Mouse (Mus musculus): ENCODE measurements at regions not wholly inside any gene's neighbourhood (a gene's known extent, or its start where the extent isn't known, plus 50 kb on each side); places are given as distances from the start of the nearest gene placed in this dataset.

DNA sequence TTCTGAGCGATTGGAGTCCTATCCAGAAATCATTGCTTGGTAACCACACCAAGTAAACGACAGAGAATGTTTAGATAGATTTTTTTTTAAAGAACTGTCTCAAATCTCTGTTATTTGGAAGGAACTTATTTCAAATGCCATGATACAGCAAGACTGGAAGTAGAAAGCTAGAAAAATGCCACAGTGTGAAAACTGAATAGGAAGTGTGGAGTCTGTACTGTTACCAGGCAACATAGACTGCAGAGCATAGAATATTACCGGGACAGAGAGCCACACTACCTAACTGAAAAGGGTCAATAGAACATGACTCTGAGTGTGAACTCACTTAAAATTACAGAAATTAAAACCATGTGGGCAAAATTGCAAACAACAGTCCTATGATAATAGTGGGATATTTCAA lies 52.4 kb upstream of the Adcy1 start:
- ATAC-seq (replicated peaks; ENCODE audit: insufficient number of reproducible peaks, low FRiP score, low TSS enrichment, low read depth) = no peak
- H3K4me3 ChIP-seq (ENCODE audit: low read depth, low read length) = no peak overlapping the region
- WGBS = 77% methylated on average over 3 of the region's 3 CpGs

DNA sequence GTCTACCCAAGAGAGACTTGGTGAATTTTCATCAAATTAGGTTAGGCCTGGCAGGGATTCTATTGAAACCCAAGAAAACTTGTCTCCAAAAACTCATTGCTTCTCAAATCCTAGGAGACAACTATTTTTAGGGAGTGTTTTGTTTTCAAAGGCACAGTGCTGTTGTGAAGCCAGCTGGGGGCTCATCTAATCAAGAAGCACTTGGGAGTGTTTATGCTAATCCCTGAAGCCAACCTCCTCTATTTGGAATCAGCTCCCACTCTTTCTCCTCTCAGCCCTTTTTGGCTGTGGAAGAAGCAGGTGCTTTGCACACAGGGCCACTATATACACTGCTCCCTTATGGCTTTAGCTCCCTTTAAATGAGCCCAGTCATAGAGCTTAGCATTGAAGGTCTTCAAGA lies 64.0 kb upstream of the Adcy1 start:
- Histone ChIP-seq H3K27ac (replicated peaks; ENCODE audit: low read depth, low read length) (no peak overlapping the region), H3K27me3 (ENCODE audit: control insufficient read depth, insufficient read depth, low read length) (no peaks in the 10 kb centered on the region), H3K4me3 (ENCODE audit: low read depth, low read length) (no peak overlapping the region), H3K9ac (replicated peaks; ENCODE audit: low read length) (no peak overlapping the region), H3K36me3 (replicated peaks; ENCODE audit: control insufficient read depth, insufficient read depth, low read depth, low read length) (no peaks in the 10 kb centered on the region), H3K4me1 (ENCODE audit: control insufficient read depth, insufficient read depth, low read length) (no peaks in the 10 kb centered on the region), H3K4me2 (ENCODE audit: low read depth, low read length) (no peak overlapping the region), H3K9me3 (replicated peaks; ENCODE audit: control insufficient read depth, low read length) (no peaks in the 10 kb centered on the region)
- DNase-seq (ENCODE audit: low spot score) (no peak), ATAC-seq (replicated peaks; ENCODE audit: insufficient number of reproducible peaks, low FRiP score, low TSS enrichment, low read depth) (no peak)

More for the DNA sequence above, 52.4 kb upstream of the Adcy1 start:
- Histone ChIP-seq H3K9me3 (replicated peaks; ENCODE audit: control insufficient read depth, low read length) (no peaks in the 10 kb centered on the region), H3K36me3 (replicated peaks; ENCODE audit: control insufficient read depth, insufficient read depth, low read depth, low read length) (no peaks in the 10 kb centered on the region), H3K4me2 (ENCODE audit: low read depth, low read length) (no peak overlapping the region), H3K27ac (replicated peaks; ENCODE audit: low read depth, low read length) (no peak overlapping the region), H3K27me3 (ENCODE audit: control insufficient read depth, insufficient read depth, low read length) (no peaks in the 10 kb centered on the region), H3K9ac (replicated peaks; ENCODE audit: low read length) (no peak overlapping the region), H3K4me1 (ENCODE audit: control insufficient read depth, insufficient read depth, low read length) (no peaks in the 10 kb centered on the region)
- DNase-seq (ENCODE audit: low spot score) = no peak

DNA sequence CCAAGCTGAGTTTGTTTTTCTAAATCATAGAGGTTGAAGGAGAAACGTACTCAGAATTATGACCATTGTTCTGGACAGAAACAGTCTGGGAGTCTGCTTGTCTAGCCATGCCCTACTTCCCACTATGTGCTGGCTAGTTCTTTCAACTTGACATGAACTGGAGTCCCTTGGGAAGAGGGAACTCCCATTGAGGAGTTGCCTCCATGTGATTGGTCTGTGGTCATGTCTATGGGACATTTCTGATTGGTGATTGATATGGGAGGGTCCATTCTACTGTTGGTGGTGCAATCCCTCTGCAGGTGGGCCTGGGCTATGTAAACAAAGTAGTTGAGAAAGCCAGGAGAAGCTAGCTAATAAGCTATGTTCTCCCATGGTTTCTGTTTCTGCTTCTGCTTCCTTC lies 64.5 kb upstream of the Adcy1 start:
- DNase-seq (ENCODE audit: low spot score) = no peak
- H3K4me1 ChIP-seq (ENCODE audit: control insufficient read depth, insufficient read depth, low read length) = no peaks in the 10 kb centered on the region
- H3K4me2 ChIP-seq (ENCODE audit: low read depth, low read length) = no peak overlapping the region
- H3K27me3 ChIP-seq (ENCODE audit: control insufficient read depth, insufficient read depth, low read length) = no peaks in the 10 kb centered on the region
- no peaks in the 10 kb centered on the region for H3K36me3 ChIP-seq (replicated peaks; ENCODE audit: control insufficient read depth, insufficient read depth, low read depth, low read length)
- ATAC-seq (replicated peaks; ENCODE audit: insufficient number of reproducible peaks, low FRiP score, low TSS enrichment, low read depth) = no peak
- no peak overlapping the region for H3K27ac ChIP-seq (replicated peaks; ENCODE audit: low read depth, low read length)
- H3K9ac ChIP-seq (replicated peaks; ENCODE audit: low read length) = no peak overlapping the region
- H3K9me3 ChIP-seq (replicated peaks; ENCODE audit: control insufficient read depth, low read length) = no peaks in the 10 kb centered on the region
- 58% methylated on average over 1 of the region's 1 CpGs for WGBS
- no peak overlapping the region for H3K4me3 ChIP-seq (ENCODE audit: low read depth, low read length)

DNA sequence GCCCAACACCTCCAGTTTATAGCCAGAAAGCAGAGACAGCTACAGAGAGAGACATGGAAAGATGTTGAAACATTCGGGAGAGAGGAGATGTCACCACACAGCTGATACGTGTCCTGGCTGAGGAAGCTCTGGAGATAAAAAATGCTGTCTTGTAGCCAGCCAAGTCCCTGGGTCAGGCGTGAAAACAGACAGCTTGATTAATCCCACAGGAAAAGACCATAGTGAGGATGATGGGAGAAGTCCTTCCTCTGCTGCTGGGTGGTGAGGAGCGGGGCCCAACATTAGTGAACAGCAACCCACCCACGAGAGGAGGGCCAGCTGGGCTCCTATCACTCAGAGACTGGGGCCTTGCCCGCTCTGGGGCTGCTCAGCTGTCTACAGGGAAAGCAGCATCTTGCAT lies 65.8 kb upstream of the Adcy1 start:
- 84% methylated on average over 6 of the region's 6 CpGs for WGBS
- H3K4me2 ChIP-seq (ENCODE audit: low read depth, low read length) = no peak overlapping the region
- no peaks in the 10 kb centered on the region for H3K27me3 ChIP-seq (ENCODE audit: control insufficient read depth, insufficient read depth, low read length)
- H3K27ac ChIP-seq (replicated peaks; ENCODE audit: low read depth, low read length) = no peak overlapping the region
- DNase-seq (ENCODE audit: low spot score) (no peak), ATAC-seq (replicated peaks; ENCODE audit: insufficient number of reproducible peaks, low FRiP score, low TSS enrichment, low read depth) (no peak)
- H3K9me3 ChIP-seq (replicated peaks; ENCODE audit: control insufficient read depth, low read length) = no peaks in the 10 kb centered on the region
- H3K4me1 ChIP-seq (ENCODE audit: control insufficient read depth, insufficient read depth, low read length) = no peaks in the 10 kb centered on the region
- H3K9ac ChIP-seq (replicated peaks; ENCODE audit: low read length) = no peak overlapping the region
- no peak overlapping the region for H3K4me3 ChIP-seq (ENCODE audit: low read depth, low read length)
- no peaks in the 10 kb centered on the region for H3K36me3 ChIP-seq (replicated peaks; ENCODE audit: control insufficient read depth, insufficient read depth, low read depth, low read length)

DNA sequence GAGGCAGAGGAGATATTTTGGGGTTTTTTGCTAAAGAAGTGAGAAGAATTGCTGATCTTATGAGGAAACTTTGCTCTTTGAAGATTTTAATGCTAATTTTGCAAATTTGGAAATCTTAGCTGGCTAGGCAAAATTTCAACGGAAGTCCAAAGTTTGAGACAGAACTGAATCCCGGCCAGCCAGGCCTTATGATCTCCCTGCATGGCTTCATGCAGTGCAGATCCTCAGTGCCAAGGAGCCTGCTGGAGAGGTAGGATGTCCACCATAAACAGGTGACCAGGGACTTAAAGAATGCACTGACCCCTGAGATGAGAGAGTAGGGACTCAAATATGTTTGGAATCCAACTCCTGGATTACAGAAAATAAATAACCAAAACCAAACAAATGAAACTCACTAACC lies 69.6 kb upstream of the Adcy1 start:
- H3K9me3 ChIP-seq (replicated peaks; ENCODE audit: control insufficient read depth, low read length) = no peaks in the 10 kb centered on the region
- H3K36me3 ChIP-seq (replicated peaks; ENCODE audit: control insufficient read depth, insufficient read depth, low read depth, low read length) = no peaks in the 10 kb centered on the region
- no peak overlapping the region for H3K9ac ChIP-seq (replicated peaks; ENCODE audit: low read length)
- no peak overlapping the region for H3K27ac ChIP-seq (replicated peaks; ENCODE audit: low read depth, low read length)
- no peak overlapping the region for H3K4me3 ChIP-seq (ENCODE audit: low read depth, low read length)
- 90% methylated on average over 2 of the region's 2 CpGs for WGBS
- ATAC-seq (replicated peaks; ENCODE audit: insufficient number of reproducible peaks, low FRiP score, low TSS enrichment, low read depth) = no peak
- no peak for DNase-seq (ENCODE audit: low spot score)
- H3K4me1 ChIP-seq (ENCODE audit: control insufficient read depth, insufficient read depth, low read length) = no peaks in the 10 kb centered on the region
- no peak overlapping the region for H3K4me2 ChIP-seq (ENCODE audit: low read depth, low read length)
- H3K27me3 ChIP-seq (ENCODE audit: control insufficient read depth, insufficient read depth, low read length) = no peaks in the 10 kb centered on the region

DNA sequence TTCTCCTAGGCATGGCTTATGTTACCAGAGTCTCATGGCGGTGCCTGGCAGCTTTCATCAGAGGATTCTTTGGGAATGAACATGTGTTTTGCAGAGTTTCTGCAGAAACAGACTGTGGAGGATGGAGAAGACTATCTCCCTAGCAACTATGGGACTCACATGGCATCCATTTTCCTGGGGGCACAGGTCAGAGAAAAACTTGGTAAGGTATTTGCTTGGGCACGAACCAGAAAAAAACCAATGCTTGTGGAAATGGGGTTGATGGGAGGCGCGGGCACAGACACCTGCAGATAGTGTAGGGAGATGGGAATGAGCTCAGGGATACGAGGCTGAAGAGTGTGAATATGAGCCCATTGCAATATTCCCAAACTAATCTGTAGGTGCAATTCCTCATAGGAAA lies 71.7 kb upstream of the Adcy1 start:
- Histone ChIP-seq H3K27ac (replicated peaks; ENCODE audit: low read depth, low read length) (no peak overlapping the region), H3K27me3 (ENCODE audit: control insufficient read depth, insufficient read depth, low read length) (no peaks in the 10 kb centered on the region), H3K9me3 (replicated peaks; ENCODE audit: control insufficient read depth, low read length) (no peaks in the 10 kb centered on the region), H3K9ac (replicated peaks; ENCODE audit: low read length) (no peak overlapping the region), H3K4me1 (ENCODE audit: control insufficient read depth, insufficient read depth, low read length) (no peaks in the 10 kb centered on the region), H3K4me2 (ENCODE audit: low read depth, low read length) (no peak overlapping the region), H3K36me3 (replicated peaks; ENCODE audit: control insufficient read depth, insufficient read depth, low read depth, low read length) (no peaks in the 10 kb centered on the region), H3K4me3 (ENCODE audit: low read depth, low read length) (no peak overlapping the region)
- WGBS = 72% methylated on average over 5 of the region's 5 CpGs
- no peak for ATAC-seq (replicated peaks; ENCODE audit: insufficient number of reproducible peaks, low FRiP score, low TSS enrichment, low read depth)
- no peak for DNase-seq (ENCODE audit: low spot score)

DNA sequence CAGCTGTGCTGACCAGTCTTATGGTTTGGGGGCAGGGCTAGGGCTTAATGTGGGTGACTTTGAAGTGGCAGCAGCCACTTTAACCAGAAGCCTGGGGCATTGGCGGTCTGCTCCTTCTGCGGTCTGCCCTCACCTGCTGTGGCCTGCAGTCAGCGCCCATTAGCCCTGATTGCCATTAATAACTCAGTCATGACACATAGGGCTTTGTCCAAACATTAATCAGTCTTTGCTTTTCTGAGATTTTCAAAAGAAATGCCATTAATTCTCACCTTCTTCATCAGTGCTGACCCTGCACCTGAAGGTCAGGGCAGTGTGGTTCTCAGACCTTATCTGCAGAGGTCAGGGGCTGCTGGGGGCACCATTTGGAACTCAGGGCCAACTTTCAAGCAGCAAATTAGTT lies 72.6 kb upstream of the Adcy1 start:
- no peak for DNase-seq (ENCODE audit: low spot score)

DNA sequence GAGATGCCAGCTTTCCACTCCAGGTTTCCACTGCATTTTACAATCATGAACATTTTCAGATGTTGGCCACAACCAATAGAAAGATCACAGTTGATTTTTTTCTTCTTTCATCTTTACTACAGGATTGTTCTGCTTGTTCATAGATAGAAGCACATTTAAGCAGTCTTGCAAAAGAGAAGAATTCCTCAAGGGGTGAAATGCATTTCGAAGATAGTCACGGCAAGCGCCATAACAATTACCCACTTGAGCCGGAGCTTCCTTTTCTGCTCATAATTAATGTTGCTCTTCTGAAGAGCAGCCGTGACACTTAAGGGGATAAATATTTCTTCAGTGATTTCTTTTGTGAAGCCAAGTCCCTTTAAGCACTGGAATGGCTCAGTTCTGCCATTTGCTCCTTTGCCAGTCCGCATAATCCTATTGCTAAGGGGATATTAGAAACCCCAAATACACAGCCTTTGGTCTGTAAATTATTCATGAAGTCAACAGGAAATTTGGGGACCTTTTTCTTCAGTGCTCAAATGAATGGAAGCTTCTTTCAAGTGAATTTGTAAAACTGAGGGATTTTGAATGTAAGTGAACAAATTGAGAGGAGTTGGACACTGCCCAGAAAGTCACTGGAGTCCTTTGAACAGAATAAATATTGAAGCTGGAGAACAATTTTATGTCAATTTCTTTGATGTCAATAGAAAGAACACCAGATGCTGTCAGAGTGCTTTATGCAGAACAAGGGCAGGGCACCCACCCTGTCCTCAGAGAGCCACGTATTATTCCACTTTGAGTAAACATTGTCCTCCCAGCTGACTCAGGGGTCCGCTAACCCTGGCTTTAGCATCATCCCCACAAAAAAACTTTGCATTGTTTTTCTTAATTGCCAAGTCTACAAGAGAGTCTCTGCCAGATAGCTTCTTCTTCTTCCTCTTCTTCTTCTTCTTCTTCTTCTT lies 74.1 kb upstream of the Adcy1 start:
- Histone ChIP-seq H3K9me3 (replicated peaks; ENCODE audit: control insufficient read depth, low read length) (no peaks in the 10 kb centered on the region), H3K4me1 (ENCODE audit: control insufficient read depth, insufficient read depth, low read length) (no peaks in the 10 kb centered on the region), H3K36me3 (replicated peaks; ENCODE audit: control insufficient read depth, insufficient read depth, low read depth, low read length) (no peaks in the 10 kb centered on the region), H3K4me2 (ENCODE audit: low read depth, low read length) (no peak overlapping the region), H3K9ac (replicated peaks; ENCODE audit: low read length) (no peak overlapping the region), H3K27me3 (ENCODE audit: control insufficient read depth, insufficient read depth, low read length) (no peaks in the 10 kb centered on the region), H3K27ac (replicated peaks; ENCODE audit: low read depth, low read length) (no peak overlapping the region), H3K4me3 (ENCODE audit: low read depth, low read length) (no peak overlapping the region)
- DNase-seq (ENCODE audit: low spot score) = no peak
- WGBS = 71% methylated on average over 8 of the region's 8 CpGs
- ATAC-seq (replicated peaks; ENCODE audit: insufficient number of reproducible peaks, low FRiP score, low TSS enrichment, low read depth) = no peak

More for the DNA sequence above, 72.6 kb upstream of the Adcy1 start:
- Histone ChIP-seq H3K4me2 (ENCODE audit: low read depth, low read length) (no peak overlapping the region), H3K9ac (replicated peaks; ENCODE audit: low read length) (no peak overlapping the region), H3K4me3 (ENCODE audit: low read depth, low read length) (no peak overlapping the region), H3K9me3 (replicated peaks; ENCODE audit: control insufficient read depth, low read length) (no peaks in the 10 kb centered on the region), H3K27me3 (ENCODE audit: control insufficient read depth, insufficient read depth, low read length) (no peaks in the 10 kb centered on the region), H3K27ac (replicated peaks; ENCODE audit: low read depth, low read length) (no peak overlapping the region), H3K36me3 (replicated peaks; ENCODE audit: control insufficient read depth, insufficient read depth, low read depth, low read length) (no peaks in the 10 kb centered on the region), H3K4me1 (ENCODE audit: control insufficient read depth, insufficient read depth, low read length) (no peaks in the 10 kb centered on the region)
- 65% methylated on average over 3 of the region's 3 CpGs for WGBS
- no peak for ATAC-seq (replicated peaks; ENCODE audit: insufficient number of reproducible peaks, low FRiP score, low TSS enrichment, low read depth)

Data from embryonic facial prominence, embryonic 11.5 days (tissue).